Mouse (Mus musculus) midbrain, embryonic 15.5 days (tissue): ENCODE data around the gene Gm36079. TPM values are rescaled to one million over a fixed set of nuclear protein-coding genes. Genes with fewer than 3 reads are reported as not detected.
"Not testable (repeated sequence)": the region's sequence is repeated elsewhere in the genome, so short reads cannot be mapped to it uniquely, and the experiment has no call there.

ENCODE experiments used
- ATAC-seq: fragments of 200-750 bp; cut with Nextera tagmentation; replicated peaks from 2 replicates; pipeline ENCODE4 v1.8.0; 2017; ENCODE audit warnings: moderate TSS enrichment
- H3K27ac ChIP-seq: fragments of 300-500 bp; sonication (generic); 2 replicates; pipeline ENCODE4 v1.5.1; 2015; ENCODE audit warnings: mild to moderate bottlenecking, inconsistent platforms
- H3K27me3 ChIP-seq: fragments of 300-500 bp; sonication (generic); replicated peaks from 2 replicates; pipeline ENCODE4 v1.6.1; 2015; ENCODE audit warnings: inconsistent platforms
- H3K36me3 ChIP-seq: fragments of 300-500 bp; sonication (generic); replicated peaks from 2 replicates; pipeline ENCODE4 v1.6.1; 2015; ENCODE audit warnings: inconsistent platforms
- H3K4me1 ChIP-seq: fragments of 300-500 bp; sonication (generic); 2 replicates; pipeline ENCODE4 v1.6.1; 2015; ENCODE audit warnings: inconsistent platforms
- H3K4me2 ChIP-seq: fragments of 300-500 bp; sonication (generic); 2 replicates; pipeline ENCODE4 v1.6.1; 2015; ENCODE audit warnings: inconsistent platforms, mild to moderate bottlenecking, moderate library complexity
- H3K4me3 ChIP-seq: fragments of 300-500 bp; sonication (generic); 2 replicates; pipeline ENCODE4 v1.5.1; 2015; ENCODE audit warnings: mild to moderate bottlenecking, inconsistent platforms
- H3K9ac ChIP-seq: fragments of 300-500 bp; sonication (generic); 2 replicates; pipeline ENCODE4 v1.6.1; 2015; ENCODE audit warnings: mild to moderate bottlenecking, inconsistent platforms
- H3K9me3 ChIP-seq: fragments of 300-500 bp; sonication (generic); 2 replicates; pipeline ENCODE4 v1.6.1; 2016; ENCODE audit warnings: inconsistent platforms
- WGBS: fragments of 180-500 bp; shearing (Covaris S2); methylation state at CpG from one replicate; pipeline ENCODE4 v1.1.7; 2015; ENCODE audit warnings: mixed read lengths; 5-methylcytosine and 5-hydroxymethylcytosine counted together
- polyA plus RNA-seq: library from polyadenylated mRNA; unstranded; fragments of >200 nt; fragmentation: Nextera tagmentation; extraction: Ambion mirVana; gene quantifications from 2 replicates; pipeline ENCODE4 v1.2.1, GENCODE M21; 2015

Gene Gm36079
- polyA plus RNA-seq, 1 experiment from 2014 or later, result not detected

DNA sequence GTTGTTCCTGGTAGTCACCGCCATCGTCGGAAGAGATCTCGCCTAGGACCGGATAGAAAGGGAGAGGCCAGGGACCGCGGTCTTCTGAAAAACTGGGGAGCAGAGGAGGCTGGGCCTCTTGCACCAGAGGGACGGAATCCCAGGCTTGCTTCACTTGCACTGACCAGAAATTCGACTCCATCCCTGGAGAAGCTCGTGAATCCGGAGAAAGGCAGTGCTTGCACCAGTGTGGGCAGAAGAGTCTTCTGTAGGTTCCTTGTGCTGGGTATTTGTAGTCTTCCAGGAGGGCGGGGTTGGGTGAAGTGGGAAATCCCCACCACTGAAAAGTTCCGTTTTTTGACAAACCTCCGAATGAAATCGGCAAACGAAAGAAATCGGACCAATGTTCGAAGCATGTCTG, 8.3 kb upstream of the Gm36079 start:
- ATAC-seq, result peak; percentile 30; the same call in 1 of the 2 replicates
- under 1% methylated on average over 9 of the region's 18 CpGs for WGBS
- not testable (repeated sequence) for H3K27ac ChIP-seq

GRCm38 (mm10) chr13:120034637-120035036, 7.8 kb upstream of the Gm36079 start:
- H3K4me3 ChIP-seq, H3K36me3 ChIP-seq, H3K4me1 ChIP-seq, H3K4me2 ChIP-seq, H3K9me3 ChIP-seq, H3K9ac ChIP-seq, H3K27ac ChIP-seq: not testable (repeated sequence)
- peaks cover 22% of the 10 kb centered on the region for H3K27me3 ChIP-seq
- WGBS, result 0% methylated on average over 3 of the region's 10 CpGs
- peak; percentile 70 for ATAC-seq

More for the DNA sequence above, 8.3 kb upstream of the Gm36079 start:
- not testable (repeated sequence) for H3K9me3 ChIP-seq, H3K4me3 ChIP-seq, H3K36me3 ChIP-seq, H3K4me1 ChIP-seq, H3K4me2 ChIP-seq, H3K9ac ChIP-seq
- peaks cover 22% of the 10 kb centered on the region for H3K27me3 ChIP-seq

DNA sequence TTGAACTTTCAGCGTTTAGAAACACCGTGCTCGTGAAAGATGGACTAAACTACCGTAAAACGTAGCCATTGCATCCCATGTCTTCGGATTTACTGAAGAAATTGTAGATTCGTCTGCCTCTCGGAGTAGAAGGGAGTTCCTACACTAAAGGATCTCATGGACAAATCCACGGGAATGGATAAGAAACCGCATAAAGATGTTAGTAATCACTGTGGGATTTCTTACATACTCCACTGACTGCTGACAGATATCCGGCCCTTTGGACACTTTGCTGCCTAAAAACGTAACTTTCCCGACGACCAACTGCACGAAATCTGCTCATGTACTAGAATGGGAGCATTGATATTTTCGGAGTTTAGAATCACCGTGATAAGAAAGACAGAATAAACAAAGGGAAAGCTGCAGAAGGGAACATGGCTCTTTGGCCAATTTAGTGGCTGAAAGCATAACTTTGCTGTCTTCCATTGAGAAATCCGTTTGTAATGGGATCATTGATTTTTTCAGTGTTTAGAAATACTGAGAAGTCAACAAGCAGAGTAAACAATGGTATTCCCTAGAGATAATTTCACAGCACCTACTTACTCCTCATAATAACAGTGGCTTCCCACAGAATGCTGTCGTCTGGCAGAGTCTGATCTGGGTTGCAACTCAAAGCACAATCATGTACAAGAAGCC, 6.8 kb upstream of the Gm36079 start:
- H3K4me2 ChIP-seq, H3K9me3 ChIP-seq, H3K4me3 ChIP-seq, H3K36me3 ChIP-seq, H3K27ac ChIP-seq, H3K9ac ChIP-seq, H3K4me1 ChIP-seq, ATAC-seq: not testable (repeated sequence)
- H3K27me3 ChIP-seq, result peaks cover 22% of the 10 kb centered on the region
- WGBS, result 2% methylated on average over 19 of the region's 19 CpGs

GRCm38 (mm10) chr13:120031676-120032075, 4.9 kb upstream of the Gm36079 start:
- ATAC-seq, H3K4me3 ChIP-seq, H3K4me2 ChIP-seq, H3K36me3 ChIP-seq, H3K4me1 ChIP-seq, H3K9me3 ChIP-seq, H3K9ac ChIP-seq, H3K27ac ChIP-seq: not testable (repeated sequence)
- peaks cover 11% of the 10 kb centered on the region; the same call in 1 of the 2 replicates for H3K27me3 ChIP-seq
- WGBS, result 1% methylated on average over 16 of the region's 16 CpGs

DNA sequence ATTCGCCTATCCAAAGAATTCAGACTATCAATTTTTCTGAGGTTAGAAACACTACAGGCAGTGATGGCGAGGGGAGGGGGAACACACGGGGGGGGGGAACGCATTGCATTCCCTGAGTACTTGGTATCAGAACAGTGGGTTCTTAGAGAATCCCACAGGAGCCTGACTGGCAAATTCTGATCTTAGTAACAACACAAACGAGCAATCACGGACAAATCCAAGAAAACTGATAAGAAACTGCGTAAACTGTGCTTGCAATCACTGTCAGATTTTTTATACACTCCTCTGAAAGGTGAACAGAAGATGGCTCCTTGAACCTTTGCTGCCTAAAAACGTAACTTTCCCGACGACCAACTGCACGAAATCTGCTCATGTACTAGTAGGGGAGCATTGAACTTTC, 557 bp upstream of the Gm36079 start:
- peaks cover 11% of the 10 kb centered on the region for H3K27me3 ChIP-seq
- not testable (repeated sequence) for H3K4me1 ChIP-seq, H3K4me3 ChIP-seq, H3K9me3 ChIP-seq, H3K9ac ChIP-seq, H3K27ac ChIP-seq, H3K4me2 ChIP-seq, ATAC-seq, H3K36me3 ChIP-seq
- 3% methylated on average over 11 of the region's 11 CpGs for WGBS

GRCm38 (mm10) chr13:120026373-120026772, 438 bp downstream of the Gm36079 start:
- H3K27ac ChIP-seq, H3K9ac ChIP-seq, H3K4me1 ChIP-seq, H3K36me3 ChIP-seq, H3K4me2 ChIP-seq, H3K9me3 ChIP-seq, H3K4me3 ChIP-seq: not testable (repeated sequence)
- ATAC-seq, result peak; percentile 54
- H3K27me3 ChIP-seq, result peaks cover 11% of the 10 kb centered on the region
- 0% methylated on average over 3 of the region's 13 CpGs for WGBS

- not testable (repeated sequence) for H3K27ac ChIP-seq, H3K9ac ChIP-seq, H3K4me3 ChIP-seq, H3K9me3 ChIP-seq, H3K4me1 ChIP-seq, ATAC-seq, H3K36me3 ChIP-seq, H3K4me2 ChIP-seq
- WGBS, result 8% methylated on average over 4 of the region's 4 CpGs
- peaks cover 14% of the 10 kb centered on the region for H3K27me3 ChIP-seq
Observed at GRCm38 (mm10) chr13:120025576-120025975, 1.2 kb downstream of the Gm36079 start.

DNA sequence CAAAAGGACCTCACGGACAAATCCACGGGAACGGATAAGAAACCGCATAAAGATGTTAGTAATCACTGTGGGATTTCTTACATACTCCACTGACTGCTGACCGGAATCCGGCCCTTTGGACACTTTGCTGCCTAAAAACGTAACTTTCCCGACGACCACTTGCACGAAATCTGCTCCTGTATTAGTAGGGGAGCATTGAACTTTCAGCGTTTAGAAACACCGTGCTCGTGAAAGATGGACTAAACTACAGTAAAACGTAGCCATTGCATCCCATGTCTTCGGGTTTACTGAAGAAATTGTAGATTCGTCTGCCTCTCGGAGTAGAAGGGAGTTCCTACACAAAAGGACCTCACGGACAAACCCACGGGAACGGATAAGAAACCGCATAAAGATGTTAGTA, 1.8 kb downstream of the Gm36079 start:
- not testable (repeated sequence) for H3K36me3 ChIP-seq, H3K4me1 ChIP-seq, H3K27ac ChIP-seq, H3K4me2 ChIP-seq, H3K9me3 ChIP-seq, H3K9ac ChIP-seq, ATAC-seq, H3K4me3 ChIP-seq
- 1% methylated on average over 21 of the region's 21 CpGs for WGBS
- peaks cover 16% of the 10 kb centered on the region for H3K27me3 ChIP-seq

- WGBS, result 5% methylated on average over 9 of the region's 9 CpGs
- peaks cover 16% of the 10 kb centered on the region for H3K27me3 ChIP-seq
- not testable (repeated sequence) for H3K4me2 ChIP-seq, ATAC-seq, H3K4me1 ChIP-seq, H3K9me3 ChIP-seq, H3K27ac ChIP-seq, H3K4me3 ChIP-seq, H3K36me3 ChIP-seq, H3K9ac ChIP-seq
Observed at GRCm38 (mm10) chr13:120024581-120024980, 2.2 kb downstream of the Gm36079 start.

DNA sequence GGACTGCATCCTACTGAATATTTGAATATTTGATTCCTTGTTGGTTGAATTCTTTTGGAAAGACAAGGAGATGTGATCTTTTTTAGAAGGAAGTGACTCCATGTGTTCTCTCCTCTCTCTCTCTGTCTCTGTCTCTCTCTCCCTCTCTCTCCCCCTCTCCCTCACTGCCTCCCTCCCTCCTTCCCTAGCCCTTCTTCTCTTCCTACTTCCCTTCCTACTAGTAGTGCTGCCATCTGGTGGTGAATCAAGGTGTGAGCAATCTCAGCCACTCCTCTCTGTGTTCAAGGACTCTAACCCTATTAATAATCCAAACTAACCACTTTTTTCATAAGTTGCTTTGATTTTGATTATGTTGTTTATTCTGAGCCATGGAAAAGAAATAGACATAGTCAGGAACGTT, 5.3 kb downstream of the Gm36079 start:
- H3K4me2 ChIP-seq, H3K4me1 ChIP-seq, H3K4me3 ChIP-seq, ATAC-seq, H3K9me3 ChIP-seq, H3K9ac ChIP-seq, H3K27ac ChIP-seq, H3K36me3 ChIP-seq: not testable (repeated sequence)
- no CpG with 5 or more reads among the region's 1 CpGs for WGBS
- H3K27me3 ChIP-seq, result peaks cover 16% of the 10 kb centered on the region

DNA sequence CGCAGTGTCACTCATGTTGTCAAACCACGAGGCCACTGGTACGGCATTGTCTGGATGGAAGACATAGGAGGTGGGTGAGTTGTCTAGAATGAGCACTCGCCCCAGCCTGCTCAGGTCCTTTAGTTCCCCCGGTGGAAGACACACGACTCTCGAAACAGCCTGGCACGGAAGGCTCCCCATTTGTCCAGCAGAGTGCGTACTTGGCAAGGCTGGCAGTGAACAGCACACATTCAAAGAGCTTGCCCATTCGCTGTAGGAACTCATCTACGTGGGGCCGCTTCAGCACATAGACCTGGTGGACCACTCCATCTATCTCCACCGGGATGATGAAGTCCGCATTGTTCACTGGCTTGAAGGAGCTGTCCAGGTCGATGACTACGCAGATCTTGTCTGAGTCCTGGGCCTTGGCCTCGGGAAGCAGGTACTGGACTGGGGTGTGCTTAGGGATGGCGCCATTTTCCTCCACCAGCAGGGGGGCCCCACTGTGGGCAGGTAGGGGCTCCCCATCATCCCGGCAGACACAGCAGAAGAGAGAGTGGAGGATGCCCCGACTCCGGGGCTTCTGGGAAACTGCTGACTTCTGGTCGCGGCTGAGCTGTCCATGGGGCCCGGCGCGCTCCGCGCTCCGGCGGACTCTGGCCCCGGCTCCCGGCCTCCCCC, 11.3 kb downstream of the Gm36079 start:
- under 1% methylated on average over 8 of the region's 32 CpGs for WGBS
- H3K4me3 ChIP-seq, H3K4me2 ChIP-seq, H3K27me3 ChIP-seq, H3K9ac ChIP-seq, H3K27ac ChIP-seq, H3K36me3 ChIP-seq, H3K4me1 ChIP-seq, H3K9me3 ChIP-seq: not testable (repeated sequence)
- ATAC-seq, result 0 out of 2 replicates have a peak, but pooled peaks have one; percentile 37

DNA sequence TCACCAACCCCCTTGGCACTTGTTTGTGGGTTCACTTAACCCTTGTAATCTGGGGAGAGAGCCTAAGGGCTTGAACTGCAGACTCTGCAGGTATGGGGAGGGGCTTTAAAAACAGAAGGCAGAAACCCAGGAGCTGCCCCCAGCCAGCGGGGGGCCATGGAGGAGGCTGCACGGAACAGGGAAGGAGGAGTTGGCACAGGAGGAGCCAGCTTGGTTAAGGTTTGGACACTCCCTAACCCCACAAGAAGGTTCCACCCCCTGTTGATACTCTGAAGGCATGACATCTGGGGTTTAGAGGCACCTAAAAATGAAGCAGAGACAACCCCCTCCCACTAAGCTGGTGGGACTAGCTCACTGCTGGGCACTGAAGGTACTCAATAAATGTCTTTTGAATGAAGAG, 12.8 kb downstream of the Gm36079 start:
- H3K4me1 ChIP-seq, H3K27me3 ChIP-seq, H3K36me3 ChIP-seq, H3K9me3 ChIP-seq, ATAC-seq, H3K27ac ChIP-seq, H3K4me3 ChIP-seq, H3K4me2 ChIP-seq, H3K9ac ChIP-seq: not testable (repeated sequence)
- no CpG with 5 or more reads among the region's 2 CpGs for WGBS

GRCm38 (mm10) chr13:120013544-120013943, 13.3 kb downstream of the Gm36079 start:
- H3K4me2 ChIP-seq, H3K4me1 ChIP-seq, H3K27me3 ChIP-seq, H3K9me3 ChIP-seq, H3K27ac ChIP-seq, ATAC-seq, H3K36me3 ChIP-seq, H3K4me3 ChIP-seq, H3K9ac ChIP-seq: not testable (repeated sequence)
- no CpG with 5 or more reads among the region's 5 CpGs for WGBS
